Mouse (Mus musculus): ENCODE results near the gene Dmac2.
"Not testable (repeated sequence)": the region's sequence is repeated elsewhere in the genome, so short reads cannot be mapped to it uniquely, and the experiment has no call there.

The Dmac2 gene

GRCm38 (mm10) chr7:25618865-25619721 is at the start of gene Dmac2:
Dmac2 (plus strand) TSS chr7:25619414.
- DNase-seq (ENCODE audit: low read depth, low spot score): peak; percentile 99

- not testable (repeated sequence) for DNase-seq (ENCODE audit: low read depth, low spot score)
Observed at GRCm38 (mm10) chr7:25573806-25574205, 45.4 kb upstream of the Dmac2 start.

DNA sequence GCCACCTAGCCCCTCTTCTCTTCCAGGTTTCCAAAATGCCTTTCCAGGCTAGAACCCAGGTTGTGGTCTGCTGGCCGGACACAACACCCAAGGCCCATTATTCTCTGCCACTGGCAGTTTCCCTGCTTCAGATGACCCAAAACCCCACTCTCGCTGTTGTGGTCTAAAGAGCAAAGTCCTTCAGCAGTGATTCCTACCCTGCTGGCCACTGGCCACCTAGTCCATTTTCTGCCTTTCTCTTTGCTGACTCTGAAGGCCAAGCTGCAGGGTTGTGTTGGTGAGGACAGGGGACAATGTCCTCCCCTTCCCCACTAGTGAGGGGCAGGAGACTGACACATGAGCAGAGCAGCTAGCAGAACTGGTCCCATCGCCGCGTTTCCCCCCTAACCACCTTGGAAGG is 44.1 kb upstream of the Dmac2 start:
- no peak for DNase-seq (ENCODE audit: low read depth, low spot score)

DNA sequence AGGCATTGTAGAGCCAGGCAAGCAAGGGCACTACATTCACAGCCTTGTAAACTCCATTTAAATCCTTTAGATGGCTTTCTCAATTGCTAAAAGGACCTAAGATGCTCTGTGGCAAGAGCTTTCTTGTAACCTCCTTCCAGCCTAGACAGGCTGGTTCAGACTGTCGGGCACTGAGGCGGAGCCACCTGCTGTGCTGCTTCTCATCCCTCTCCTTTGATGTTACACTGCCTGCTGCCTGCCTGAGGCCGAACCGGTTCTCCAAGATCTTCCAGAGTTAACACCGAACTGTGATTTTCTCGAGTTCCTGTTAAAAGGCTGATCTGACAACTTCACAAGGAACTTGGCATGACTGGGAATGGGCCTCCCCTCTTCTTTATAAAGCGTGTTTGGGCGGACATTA is 43.3 kb upstream of the Dmac2 start:
- DNase-seq (ENCODE audit: low read depth, low spot score): no peak

GRCm38 (mm10) chr7:25576308-25576707 is 42.9 kb upstream of the Dmac2 start:
- DNase-seq (ENCODE audit: low read depth, low spot score): not testable (repeated sequence)

DNA sequence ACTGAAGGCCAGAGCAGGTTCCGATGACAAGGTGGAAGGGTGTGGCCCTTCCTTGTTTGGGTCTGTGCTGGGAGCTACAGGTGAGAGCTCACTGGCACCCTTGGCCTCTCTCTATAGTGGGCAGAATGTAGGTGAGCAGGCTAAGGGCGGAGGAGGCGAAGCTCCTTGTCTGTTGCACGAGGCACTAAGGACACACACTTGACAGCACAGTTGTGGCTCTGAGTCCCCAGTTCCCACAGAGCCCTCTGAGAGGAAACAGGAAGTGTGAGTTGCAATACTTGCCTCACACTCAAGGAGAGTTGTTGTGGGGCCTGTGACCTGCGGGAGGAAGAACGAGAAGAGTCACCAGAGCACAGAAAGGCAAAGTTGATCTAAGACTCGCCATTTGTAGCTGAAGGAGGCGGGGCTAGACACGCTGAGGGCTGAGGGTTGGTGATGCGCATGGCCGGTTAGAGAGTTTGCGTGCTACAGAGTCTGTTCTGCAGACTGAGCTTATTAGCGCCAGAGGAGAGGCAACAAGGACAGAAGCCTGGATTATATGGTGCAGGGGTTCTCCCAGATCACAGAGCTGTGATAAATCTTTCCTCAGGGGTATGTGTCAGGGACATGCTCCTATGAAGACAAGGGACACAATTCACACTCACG is 42.3 kb upstream of the Dmac2 start:
- not testable (repeated sequence) for DNase-seq (ENCODE audit: low read depth, low spot score)

GRCm38 (mm10) chr7:25579441-25579840 is 39.8 kb upstream of the Dmac2 start:
- no peak for DNase-seq (ENCODE audit: low read depth, low spot score)

DNA sequence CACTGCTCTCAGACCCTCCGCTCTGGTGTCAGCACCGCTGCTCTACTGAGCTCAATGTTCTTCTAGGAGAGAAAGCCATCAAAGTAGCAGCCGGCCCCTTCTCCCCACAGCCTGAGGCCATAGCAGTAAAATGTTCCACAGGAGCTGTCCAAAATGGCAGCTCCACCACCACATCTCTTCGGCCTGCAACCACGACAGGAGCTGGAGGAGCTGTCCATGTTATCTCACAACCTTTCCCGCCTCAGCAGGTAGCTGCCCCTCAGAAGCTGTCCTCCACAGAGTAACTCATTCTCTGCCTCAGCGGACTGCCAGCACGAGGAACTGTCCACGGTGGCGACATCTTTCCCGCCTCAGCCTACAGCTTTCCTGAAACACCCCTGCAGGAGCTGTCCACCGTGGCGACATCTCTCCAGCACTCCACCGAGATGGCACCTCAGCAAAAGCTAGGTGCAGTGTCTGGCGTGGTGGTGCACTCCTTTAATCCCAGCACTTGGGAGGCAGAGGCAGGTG is 36.9 kb upstream of the Dmac2 start:
- DNase-seq (ENCODE audit: low read depth, low spot score): peak; percentile 54

- no peak for DNase-seq (ENCODE audit: low read depth, low spot score)
Observed at GRCm38 (mm10) chr7:25584651-25585050, 34.6 kb upstream of the Dmac2 start.

DNA sequence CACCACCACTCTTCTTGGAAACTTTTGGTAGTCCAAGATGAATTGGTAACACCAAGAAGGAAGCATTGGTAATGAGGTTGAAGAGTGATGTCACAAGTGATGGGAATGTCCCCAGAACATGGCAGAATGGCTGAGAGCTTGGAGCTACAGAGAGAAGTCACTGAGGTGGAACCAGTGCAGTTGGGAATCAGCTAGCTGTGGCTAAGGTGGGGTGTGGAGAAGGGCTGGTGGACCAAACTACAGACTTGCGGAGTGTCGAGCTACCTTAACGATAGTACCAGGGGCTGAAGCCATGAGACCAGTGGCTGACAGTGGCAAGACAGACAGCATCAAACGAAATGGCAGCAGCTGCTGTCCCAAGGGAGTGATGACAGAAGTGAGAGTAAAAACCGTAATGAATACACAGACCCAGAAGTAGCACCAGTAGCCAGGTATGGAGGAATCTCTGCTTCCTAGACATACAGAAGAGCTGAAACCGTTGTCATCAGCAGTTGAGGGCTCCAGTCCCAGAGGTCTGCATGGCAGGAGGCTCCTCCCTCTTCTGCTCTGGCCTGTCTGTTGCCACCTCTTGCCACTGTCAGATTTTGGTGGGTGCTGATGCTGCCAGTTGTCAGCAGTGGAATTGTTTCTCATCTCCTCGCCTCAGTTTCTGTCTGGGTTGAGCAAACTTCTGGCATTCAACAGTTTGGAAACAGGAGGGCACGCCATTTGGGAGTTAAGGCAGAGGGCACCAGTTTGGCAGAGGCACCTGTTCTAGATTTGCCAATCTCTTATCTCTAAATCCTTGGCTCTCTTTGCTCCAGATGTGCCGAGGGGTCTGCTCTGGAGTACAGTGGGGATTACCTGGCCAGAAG is 33.6 kb upstream of the Dmac2 start:
- no peak for DNase-seq (ENCODE audit: low read depth, low spot score)

DNA sequence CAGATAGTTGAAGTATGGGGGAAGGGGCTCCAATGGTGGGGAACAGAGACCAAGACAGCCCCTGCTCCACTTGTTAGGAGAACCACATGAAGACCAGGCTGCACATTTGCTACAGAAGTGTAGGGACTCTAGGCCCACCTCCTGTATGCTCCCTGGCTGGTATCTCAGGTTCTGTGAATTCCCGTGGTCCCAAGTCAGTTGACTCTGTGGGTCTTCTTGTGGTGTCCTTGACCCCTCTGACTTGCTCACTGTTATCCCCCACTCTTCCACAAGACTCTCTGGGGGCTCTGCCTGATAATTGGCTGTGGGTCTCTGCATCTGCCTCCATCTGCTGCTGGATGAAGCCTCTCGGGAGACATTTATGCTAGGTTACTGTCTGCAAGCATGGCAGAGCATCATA is 28.0 kb upstream of the Dmac2 start:
- no peak for DNase-seq (ENCODE audit: low read depth, low spot score)

- no peak for DNase-seq (ENCODE audit: low read depth, low spot score)
Observed at GRCm38 (mm10) chr7:25593859-25594258, 25.4 kb upstream of the Dmac2 start.

GRCm38 (mm10) chr7:25599663-25600062 is 19.6 kb upstream of the Dmac2 start:
- peak; percentile 82 for DNase-seq (ENCODE audit: low read depth, low spot score)

- peak; percentile 66 for DNase-seq (ENCODE audit: low read depth, low spot score)
Observed at GRCm38 (mm10) chr7:25600666-25601065, 18.5 kb upstream of the Dmac2 start.

DNA sequence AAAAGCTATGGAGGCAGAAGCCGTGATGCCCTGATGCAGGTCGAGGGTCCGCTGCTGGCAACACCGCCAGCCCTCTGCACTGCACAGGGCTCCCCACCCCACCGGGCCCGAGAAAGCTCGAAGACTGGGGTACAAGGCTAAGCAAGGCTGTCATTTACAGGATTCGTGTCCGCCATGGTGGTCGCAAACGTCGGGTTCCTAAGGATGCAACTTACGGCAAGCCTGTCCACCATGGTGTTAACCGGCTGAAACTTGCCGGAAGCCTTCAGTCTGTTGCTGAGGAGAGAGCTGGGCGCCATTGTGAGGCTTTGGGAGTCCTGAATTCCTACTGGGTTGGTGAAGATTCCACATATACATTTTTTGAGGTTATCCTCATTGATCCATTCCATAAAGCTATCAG is 17.9 kb upstream of the Dmac2 start:
- DNase-seq (ENCODE audit: low read depth, low spot score): peak; percentile 75

DNA sequence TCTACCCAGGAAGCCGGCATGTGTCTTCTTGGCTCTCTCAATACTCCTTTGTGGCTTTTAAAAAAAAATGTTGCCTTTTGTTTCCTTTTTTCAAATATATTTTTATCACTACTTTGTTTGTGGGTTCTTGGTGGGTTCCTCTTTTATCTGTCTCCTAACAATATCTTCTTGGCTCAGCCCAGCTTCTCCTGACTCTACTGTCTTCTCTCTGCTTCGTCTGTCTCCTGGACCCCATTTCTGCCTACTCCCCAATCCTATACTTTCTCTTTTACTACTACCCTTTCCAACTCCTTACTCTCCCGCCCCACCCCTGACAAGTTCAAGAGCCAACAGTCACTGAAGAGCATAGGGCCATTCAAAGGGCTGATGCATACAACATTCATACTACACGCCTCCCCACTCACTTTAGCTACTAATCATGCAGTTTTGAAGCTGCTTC is 12.6 kb upstream of the Dmac2 start:
- DNase-seq (ENCODE audit: low read depth, low spot score): no peak

GRCm38 (mm10) chr7:25607196-25607595 is 12.0 kb upstream of the Dmac2 start:
- DNase-seq (ENCODE audit: low read depth, low spot score): no peak

DNA sequence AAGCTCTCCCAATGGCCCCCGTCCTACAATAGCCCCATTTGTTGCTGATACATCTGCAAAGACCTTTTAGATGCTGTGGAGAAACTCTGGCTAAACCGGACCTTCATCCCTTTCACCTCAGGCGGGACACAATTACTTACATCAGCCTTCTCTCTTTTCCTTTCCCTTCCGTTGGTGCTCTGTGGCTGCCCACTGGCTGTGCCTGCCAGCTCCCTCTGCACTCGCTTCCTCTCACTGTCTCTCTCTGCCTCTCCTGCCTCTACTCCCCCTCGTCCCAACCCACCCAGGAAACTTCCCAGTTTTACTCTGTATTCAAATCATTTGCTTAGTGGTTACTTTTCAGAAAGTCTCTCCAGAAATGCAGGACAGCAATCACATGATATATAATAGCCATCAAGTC is 9.2 kb upstream of the Dmac2 start:
- no peak for DNase-seq (ENCODE audit: low read depth, low spot score)

DNA sequence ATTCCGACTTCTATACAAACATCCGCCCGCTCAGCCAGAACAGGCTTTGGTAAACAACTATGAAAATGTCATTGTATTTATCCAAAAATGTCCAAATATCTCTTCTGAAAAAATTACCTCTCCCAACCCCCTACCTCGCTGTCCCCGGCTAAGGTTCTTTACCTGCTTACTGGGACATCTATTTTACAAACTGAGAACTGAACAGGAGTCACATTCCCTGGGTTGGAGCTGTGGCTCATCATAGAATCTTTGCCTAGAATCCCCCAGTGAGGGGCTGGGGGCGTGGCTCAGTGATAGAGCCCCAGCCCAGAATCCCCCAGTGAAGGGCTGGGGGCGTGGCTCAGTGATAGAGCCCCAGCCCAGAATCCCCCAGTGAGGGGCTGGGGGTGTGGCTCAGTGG is 7.7 kb upstream of the Dmac2 start:
- DNase-seq (ENCODE audit: low read depth, low spot score): peak; percentile 71

- DNase-seq (ENCODE audit: low read depth, low spot score): peak; percentile 33
Observed at GRCm38 (mm10) chr7:25614086-25614485, 5.1 kb upstream of the Dmac2 start.

DNA sequence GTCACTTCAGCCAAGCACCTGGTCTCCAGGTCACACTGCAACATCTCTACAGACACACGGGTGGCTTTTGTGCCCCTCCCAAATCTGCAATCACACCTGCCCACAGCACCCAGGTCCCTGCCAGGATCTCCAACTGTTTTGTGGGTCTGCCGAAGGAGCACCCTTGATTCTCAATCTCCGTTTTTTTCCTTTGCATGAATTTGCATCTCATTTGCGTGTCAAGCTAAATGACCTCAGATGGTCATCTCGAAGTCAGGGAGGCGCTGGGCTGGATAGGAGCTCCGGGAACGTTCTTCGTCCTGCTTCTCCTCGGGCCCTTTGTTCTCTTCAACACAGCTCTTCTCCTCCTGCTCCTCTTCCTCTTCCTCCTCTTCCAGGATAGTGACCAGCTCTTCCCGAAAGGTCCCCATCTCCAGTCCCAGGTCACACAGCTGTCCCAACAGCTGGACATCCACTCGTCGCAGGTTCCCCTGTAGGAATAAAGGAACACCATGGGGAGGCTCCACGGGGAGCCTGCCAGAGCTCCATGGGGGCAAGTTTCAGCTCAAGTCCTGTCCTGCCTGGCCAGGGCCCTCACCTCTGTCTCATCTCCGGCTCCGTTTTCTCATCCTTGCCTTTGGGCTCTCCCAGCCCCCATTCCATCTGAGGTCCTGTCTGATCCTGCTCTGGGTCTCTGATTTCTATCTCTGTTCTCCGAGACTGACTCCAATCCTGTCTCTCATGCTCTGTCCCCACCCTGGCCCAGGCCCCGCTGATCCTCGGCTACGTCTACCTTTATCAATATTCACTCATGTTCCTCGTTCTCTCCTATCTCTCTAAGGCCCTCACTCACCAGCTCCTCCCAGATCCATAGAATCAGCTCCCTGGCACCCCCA is 4.1 kb upstream of the Dmac2 start:
- no peak for DNase-seq (ENCODE audit: low read depth, low spot score)

All from R1 (cell line).